Mouse (Mus musculus): ENCODE results near the gene Ccndbp1.

GRCm38 (mm10) chr2:121004018-121004811, 4.0 kb upstream of the Ccndbp1 start:
- no peak for TF ChIP-seq CTCF (conservative IDR thresholded peaks at IDR 0.05; ENCODE audit: low read length)
- no peak for TF ChIP-seq NANOG (IDR thresholded peaks at IDR 0.05; ENCODE audit: borderline replicate concordance, low read length)
- no peak for TF ChIP-seq POU5F1 (IDR thresholded peaks at IDR 0.05; ENCODE audit: borderline replicate concordance, low read length)
